Mouse (Mus musculus) intestine, postnatal 0 days (tissue): Measurements from ENCODE around the gene Adamts16. TPM values are rescaled to one million over a fixed set of nuclear protein-coding genes. Genes with fewer than 3 reads are reported as not detected.
"Not testable (repeated sequence)": the region's sequence is repeated elsewhere in the genome, so short reads cannot be mapped to it uniquely, and the experiment has no call there.

Experiments
- ATAC-seq: fragments of 200-750 bp; cut with Nextera tagmentation; 2 replicates; pipeline ENCODE4 v1.8.0; 2017; ENCODE audit warnings: mild to moderate bottlenecking, moderate TSS enrichment, moderate library complexity
- H3K27ac ChIP-seq: fragments of 300-500 bp; sonication (generic); 2 replicates; pipeline ENCODE4 v1.5.1; 2014; ENCODE audit warnings: mild to moderate bottlenecking, low read depth, low read length, moderate library complexity
- H3K27me3 ChIP-seq: fragments of 300-500 bp; sonication (generic); replicated peaks from 2 replicates; pipeline ENCODE4 v1.6.1; 2014; ENCODE audit warnings: low read length, mixed read lengths; ENCODE audit not compliant: control insufficient read depth, insufficient read depth
- H3K36me3 ChIP-seq: fragments of 300-500 bp; sonication (generic); 2 replicates; pipeline ENCODE4 v1.6.1; 2014; ENCODE audit warnings: mild to moderate bottlenecking, moderate library complexity; ENCODE audit not compliant: control insufficient read depth, insufficient read depth
- H3K4me1 ChIP-seq: fragments of 300-500 bp; sonication (generic); replicated peaks from 2 replicates; pipeline ENCODE4 v1.6.1; 2014; ENCODE audit warnings: antibody characterized with exemption, low read length, mixed read lengths; ENCODE audit not compliant: control insufficient read depth, insufficient read depth
- H3K4me2 ChIP-seq: fragments of 300-500 bp; sonication (generic); replicated peaks from 2 replicates; pipeline ENCODE4 v1.6.1; 2014; ENCODE audit warnings: low read depth, mild to moderate bottlenecking, moderate library complexity
- H3K4me3 ChIP-seq: fragments of 300-500 bp; sonication (generic); 2 replicates; pipeline ENCODE4 v1.5.1; 2014; ENCODE audit warnings: low read depth, low read length
- H3K9ac ChIP-seq: fragments of 300-500 bp; sonication (generic); 2 replicates; pipeline ENCODE4 v1.6.1; 2014; ENCODE audit warnings: mild to moderate bottlenecking, low read depth, low read length
- H3K9me3 ChIP-seq: fragments of 300-500 bp; sonication (generic); 2 replicates; pipeline ENCODE4 v1.6.1; 2016; ENCODE audit warnings: mixed run types; ENCODE audit not compliant: control insufficient read depth
- CTCF ChIP-seq: sonication (generic); IDR thresholded peaks from 2 replicates; pipeline ENCODE4 v1.5.1; 2016; ENCODE audit warnings: low read depth, mild to moderate bottlenecking, control low read depth, antibody characterized with exemption, moderate library complexity
- WGBS: fragments of 180-500 bp; shearing (Covaris S2); extraction: QIAGEN DNeasy Blood & Tissue Kit; methylation state at CpG from one replicate; pipeline ENCODE4 v1.1.7; 2014; 5-methylcytosine and 5-hydroxymethylcytosine counted together
- polyA plus RNA-seq: library from polyadenylated mRNA; unstranded; fragments of >200 nt; fragmentation: Nextera tagmentation; extraction: Ambion mirVana; gene quantifications from 2 replicates; pipeline ENCODE4 v1.2.1, GENCODE M21; 2015

Gene Adamts16
- polyA plus RNA-seq, 1 experiment from 2014 or later = 0.20 TPM

- no peak for ATAC-seq
- no peak overlapping the region for H3K9ac ChIP-seq
- no peaks in the 10 kb centered on the region for H3K4me1 ChIP-seq
- H3K27ac ChIP-seq = no peak overlapping the region
- no peak overlapping the region for H3K4me3 ChIP-seq
- TF ChIP-seq CTCF = no peak
- H3K27me3 ChIP-seq = no peaks in the 10 kb centered on the region
- H3K36me3 ChIP-seq = no peaks in the 10 kb centered on the region
- H3K9me3 ChIP-seq = no peaks in the 10 kb centered on the region
- 85% methylated on average over 10 of the region's 10 CpGs for WGBS
- H3K4me2 ChIP-seq = no peak overlapping the region
Observed at GRCm38 (mm10) chr13:70876648-70877549, 35.3 kb upstream of the Adamts16 start.

GRCm38 (mm10) chr13:70875411-70875949 lies 33.9 kb upstream of the Adamts16 start:
- no peak for ATAC-seq
- H3K9me3 ChIP-seq = no peaks in the 10 kb centered on the region
- H3K9ac ChIP-seq = no peak overlapping the region
- WGBS = 84% methylated on average over 4 of the region's 4 CpGs
- no peaks in the 10 kb centered on the region for H3K27me3 ChIP-seq
- H3K27ac ChIP-seq = no peak overlapping the region
- no peak overlapping the region for H3K4me2 ChIP-seq
- H3K4me3 ChIP-seq = no peak overlapping the region
- H3K4me1 ChIP-seq = no peaks in the 10 kb centered on the region
- TF ChIP-seq CTCF = no peak
- H3K36me3 ChIP-seq = no peaks in the 10 kb centered on the region

GRCm38 (mm10) chr13:70874741-70875140 lies 33.1 kb upstream of the Adamts16 start:
- Histone ChIP-seq H3K4me1 (no peaks in the 10 kb centered on the region), H3K27me3 (no peaks in the 10 kb centered on the region), H3K9me3 (no peaks in the 10 kb centered on the region), H3K4me3 (no peak overlapping the region), H3K4me2 (no peak overlapping the region), H3K27ac (no peak overlapping the region), H3K36me3 (no peaks in the 10 kb centered on the region), H3K9ac (no peak overlapping the region)
- peak; percentile 38; the same call in 1 of the 2 replicates for ATAC-seq
- TF ChIP-seq CTCF = no peak

GRCm38 (mm10) chr13:70873851-70874250 lies 32.2 kb upstream of the Adamts16 start:
- not testable (repeated sequence) for ATAC-seq, H3K9ac ChIP-seq
- WGBS = 46% methylated on average over 13 of the region's 13 CpGs

GRCm38 (mm10) chr13:70871049-70871448 lies 29.4 kb upstream of the Adamts16 start:
- Histone ChIP-seq H3K27me3 (no peaks in the 10 kb centered on the region), H3K9me3 (no peaks in the 10 kb centered on the region), H3K36me3 (no peaks in the 10 kb centered on the region), H3K27ac (no peak overlapping the region), H3K4me1 (no peaks in the 10 kb centered on the region), H3K4me2 (no peak overlapping the region), H3K4me3 (no peak overlapping the region), H3K9ac (no peak overlapping the region)
- TF ChIP-seq CTCF = no peak
- no peak for ATAC-seq
- 65% methylated on average over 3 of the region's 3 CpGs for WGBS

More at GRCm38 (mm10) chr13:70873851-70874250, 32.2 kb upstream of the Adamts16 start:
- not testable (repeated sequence) for H3K27me3 ChIP-seq, H3K4me1 ChIP-seq, H3K36me3 ChIP-seq, H3K4me3 ChIP-seq, H3K9me3 ChIP-seq, H3K4me2 ChIP-seq, H3K27ac ChIP-seq

GRCm38 (mm10) chr13:70866971-70867625 lies 25.5 kb upstream of the Adamts16 start:
- Histone ChIP-seq H3K9me3 (no peaks in the 10 kb centered on the region), H3K4me3 (no peak overlapping the region), H3K9ac (no peak overlapping the region), H3K36me3 (no peaks in the 10 kb centered on the region), H3K4me2 (no peak overlapping the region), H3K27me3 (no peaks in the 10 kb centered on the region), H3K27ac (no peak overlapping the region), H3K4me1 (no peaks in the 10 kb centered on the region)
- no peak for TF ChIP-seq CTCF
- 69% methylated on average over 11 of the region's 11 CpGs for WGBS
- ATAC-seq = peak; percentile 79
